Mouse (Mus musculus): ENCODE results near the gene Rbm7. TPM values are rescaled to one million over a fixed set of nuclear protein-coding genes. Genes with fewer than 3 reads are reported as not detected.

Gene Rbm7
- polyA plus RNA-seq, 1 experiment: 63.1 TPM

DNA sequence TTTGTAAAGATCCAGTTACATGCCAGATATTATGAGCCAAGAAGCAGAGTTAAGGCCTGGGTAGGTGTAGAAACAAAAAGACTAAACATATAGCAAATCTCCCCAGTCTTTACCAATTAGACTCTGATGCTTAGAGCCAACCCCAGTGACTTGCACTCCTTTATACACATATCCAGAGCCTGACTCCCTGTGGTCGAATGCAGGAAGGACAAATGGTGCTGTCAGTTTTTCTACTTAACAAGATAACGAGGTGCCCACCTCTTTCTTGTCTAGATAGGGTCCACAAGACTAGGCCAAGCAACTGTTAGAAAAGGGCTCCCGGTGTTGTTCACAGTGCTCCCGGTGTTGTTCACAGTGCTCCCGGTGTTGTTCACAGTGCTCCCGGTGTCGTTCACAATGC lies 6.1 kb upstream of the Rbm7 start:
- no peak for TF ChIP-seq GATA1 (IDR thresholded peaks at IDR 0.05; ENCODE audit: low read length)

DNA sequence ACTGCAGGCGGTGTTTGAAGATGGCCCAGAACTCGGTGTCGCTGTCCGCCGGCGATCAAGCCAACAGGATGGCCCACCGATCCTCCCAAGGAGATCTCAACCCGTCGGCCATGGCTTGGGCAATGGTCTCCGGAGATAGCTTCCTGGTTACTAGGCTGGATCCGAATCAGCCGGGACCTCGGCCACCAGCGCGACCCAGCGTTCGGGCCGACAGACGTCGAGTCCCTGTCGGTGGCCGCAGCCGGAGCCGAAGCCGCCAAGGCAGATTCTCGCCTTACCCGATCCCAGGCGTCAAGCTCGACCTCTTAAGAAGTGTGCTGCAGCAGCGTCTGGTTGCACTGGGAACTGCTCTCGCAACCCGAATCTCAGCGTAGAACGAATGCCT lies 441 bp upstream of the Rbm7 start:
- TF ChIP-seq GATA1 (IDR thresholded peaks at IDR 0.05; ENCODE audit: low read length): no peak

DNA sequence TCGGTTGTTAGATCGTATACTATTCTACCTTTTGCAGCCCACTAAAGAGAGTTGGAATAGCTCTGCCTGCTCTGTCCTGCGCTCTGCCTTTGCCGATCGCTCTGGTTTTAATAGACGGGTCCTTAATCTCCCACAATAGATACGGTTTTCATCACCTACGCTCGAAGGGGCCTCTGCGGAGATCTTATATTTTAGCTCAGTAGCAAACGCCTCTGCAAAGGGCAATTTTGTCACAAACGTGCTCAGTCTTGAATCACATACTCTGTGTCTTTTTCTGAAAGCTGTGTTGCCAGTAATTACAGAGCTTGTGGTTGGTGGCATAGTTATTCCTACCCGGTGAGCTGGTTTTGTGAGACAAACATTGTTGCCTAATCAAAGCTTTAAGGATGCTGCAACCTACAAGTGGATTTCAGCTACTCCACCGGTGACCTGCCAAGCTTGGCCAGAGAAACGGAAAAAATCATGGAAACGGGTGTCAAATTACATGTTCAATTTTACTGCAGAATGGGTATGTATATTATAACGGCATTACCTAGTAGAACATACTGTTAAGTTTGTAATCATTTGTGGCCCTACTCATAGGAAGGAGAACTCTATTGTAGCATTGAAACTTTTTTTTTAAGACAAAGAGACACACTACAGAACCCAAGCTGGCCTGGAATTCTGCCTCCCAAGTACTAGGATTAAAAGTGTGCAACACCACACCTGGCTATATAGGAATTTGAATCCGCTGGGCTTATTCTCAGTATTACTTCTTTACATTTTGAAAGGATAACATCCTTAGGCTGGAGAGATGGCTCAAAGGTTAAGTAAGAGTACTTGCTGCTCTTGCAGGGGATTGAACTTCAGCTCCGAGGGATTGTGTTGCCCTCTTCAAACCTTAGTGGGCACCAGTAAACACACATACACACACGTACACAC lies 13.6 kb downstream of the Rbm7 start:
- TF ChIP-seq GATA1 (IDR thresholded peaks at IDR 0.05; ENCODE audit: low read length): no peak

DNA sequence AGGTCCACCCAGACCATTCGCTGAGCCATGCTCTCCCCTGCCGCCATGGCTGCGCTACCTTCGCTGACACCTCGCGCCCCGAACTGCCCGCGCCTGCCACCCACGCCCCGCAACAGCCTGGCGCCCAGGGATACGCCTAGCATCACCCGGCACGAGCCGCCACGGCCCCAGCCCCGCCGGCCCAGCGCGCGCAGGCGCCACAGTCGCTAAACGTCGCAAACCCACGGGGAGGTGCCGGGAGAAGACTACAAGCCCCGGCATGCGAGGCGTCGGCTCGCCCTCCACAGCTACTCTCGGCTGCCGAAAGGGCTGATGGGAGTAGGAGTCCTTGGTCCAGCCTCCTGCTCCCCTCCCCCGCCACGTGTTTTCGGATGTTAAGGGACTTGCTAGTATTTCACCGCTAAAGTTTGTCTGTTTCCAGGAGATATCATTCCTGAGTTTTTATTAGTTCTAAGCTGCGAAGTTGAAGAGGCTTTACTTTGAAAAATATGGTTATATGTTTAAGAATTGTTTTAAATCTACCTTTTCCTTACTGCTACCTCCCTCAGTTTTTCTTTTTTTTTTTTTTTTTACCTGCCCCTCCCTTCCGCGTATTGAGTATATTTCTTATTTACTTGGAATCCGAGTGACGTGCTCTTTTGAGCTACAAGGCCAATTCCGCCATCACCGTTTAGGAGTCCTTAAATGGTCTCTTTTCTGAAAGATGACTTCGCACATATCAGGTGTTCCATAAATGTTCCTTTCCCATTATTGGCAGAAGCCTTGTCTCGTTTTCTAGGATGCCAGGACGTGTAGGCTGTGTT lies 14.5 kb downstream of the Rbm7 start, which contains the start of gene Rexo2:
Rexo2 (minus strand) TSS at position 213 of the 803 bp plus-strand sequence.
- TF ChIP-seq GATA1 (IDR thresholded peaks at IDR 0.05; ENCODE audit: low read length): no peak

DNA sequence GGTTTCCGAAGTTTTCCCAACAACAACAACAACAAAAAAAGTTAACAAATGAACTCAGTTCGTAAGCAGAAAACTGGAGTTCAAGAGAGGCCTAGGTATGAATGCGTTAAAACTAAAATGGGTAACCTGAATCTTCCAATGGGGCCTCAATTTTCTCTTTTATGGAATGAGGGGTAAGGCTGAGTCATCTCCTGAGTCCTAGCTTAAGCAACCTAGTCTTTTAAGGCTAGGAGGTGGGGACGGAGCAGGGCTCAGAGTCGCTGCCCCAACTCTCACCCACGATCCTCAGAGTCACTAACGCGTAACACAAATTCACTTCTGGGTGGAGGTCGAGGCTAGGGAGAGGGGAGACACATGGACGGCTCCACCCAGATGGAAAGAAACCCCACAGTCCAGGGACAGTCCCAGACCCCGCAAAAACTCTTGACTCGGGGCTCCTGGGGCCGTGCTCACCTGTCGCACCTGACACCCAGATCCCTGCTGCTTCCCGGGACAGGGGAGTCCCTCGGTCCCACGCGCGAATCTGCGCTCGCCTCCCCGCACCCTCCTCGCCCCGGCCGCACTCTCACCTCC lies 15.2 kb downstream of the Rbm7 start:
- TF ChIP-seq GATA1 (IDR thresholded peaks at IDR 0.05; ENCODE audit: low read length): no peak

DNA sequence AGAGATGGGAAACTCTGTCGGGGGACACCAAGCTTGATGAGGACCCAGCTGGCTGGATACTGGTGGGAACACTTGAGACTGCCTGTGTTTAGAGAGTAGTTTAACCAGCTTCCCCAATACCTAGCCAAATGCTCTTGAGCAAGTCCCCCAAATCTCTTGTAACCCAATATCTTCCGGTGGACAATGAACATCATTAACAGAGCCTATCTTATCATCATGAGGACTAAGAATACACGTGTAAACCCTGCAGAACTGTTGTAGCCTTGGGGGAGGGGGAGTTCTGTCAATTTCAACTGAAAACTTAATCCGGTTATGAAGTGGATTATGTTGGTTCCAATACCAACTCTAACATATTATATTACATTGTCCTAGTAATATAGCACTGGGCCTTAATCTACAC lies 16.3 kb downstream of the Rbm7 start:
- no peak for TF ChIP-seq GATA1 (IDR thresholded peaks at IDR 0.05; ENCODE audit: low read length)

DNA sequence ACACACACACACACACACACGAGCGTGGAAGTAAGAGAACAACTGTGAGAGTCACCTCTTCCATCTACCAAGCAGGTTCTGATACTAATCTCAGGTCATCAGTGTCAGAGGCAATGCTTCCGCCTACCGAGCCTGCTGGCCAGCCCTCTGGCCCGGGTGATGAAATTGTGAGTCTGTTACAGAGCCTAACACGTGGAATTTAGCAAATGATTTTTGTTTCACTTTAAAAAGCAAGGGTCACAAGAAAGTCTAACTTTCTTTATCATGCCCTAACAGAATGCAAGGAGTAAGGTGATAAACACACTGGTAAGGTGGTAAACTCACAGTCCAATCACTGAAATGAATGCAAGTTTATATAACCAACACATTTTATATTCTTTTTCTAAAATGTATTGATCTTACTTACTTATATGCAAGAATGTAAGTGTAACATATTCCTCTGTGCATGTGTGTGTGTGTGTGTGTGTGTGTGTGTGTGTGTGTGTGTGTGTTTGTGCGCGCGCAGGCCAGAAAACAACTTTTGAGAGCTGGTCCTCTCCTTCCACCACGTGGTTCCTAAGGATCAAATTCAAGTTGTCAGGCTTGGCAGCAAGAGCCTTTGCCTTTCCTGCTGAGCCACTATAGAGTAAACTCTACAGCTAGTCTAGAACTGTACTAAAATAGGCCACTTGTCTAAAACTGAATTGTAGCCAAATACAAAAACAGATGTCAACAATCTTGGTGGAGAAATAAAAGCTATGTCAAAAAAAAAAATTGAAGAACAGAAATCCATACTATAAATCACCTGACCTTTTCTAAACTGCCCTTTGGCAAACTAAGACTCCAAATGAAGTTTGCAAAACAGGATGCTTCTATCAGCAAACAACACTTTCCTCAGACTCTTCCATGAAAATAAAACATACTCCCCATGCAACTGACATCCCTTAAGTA lies 18.6 kb downstream of the Rbm7 start:
- no peak for TF ChIP-seq GATA1 (IDR thresholded peaks at IDR 0.05; ENCODE audit: low read length)

DNA sequence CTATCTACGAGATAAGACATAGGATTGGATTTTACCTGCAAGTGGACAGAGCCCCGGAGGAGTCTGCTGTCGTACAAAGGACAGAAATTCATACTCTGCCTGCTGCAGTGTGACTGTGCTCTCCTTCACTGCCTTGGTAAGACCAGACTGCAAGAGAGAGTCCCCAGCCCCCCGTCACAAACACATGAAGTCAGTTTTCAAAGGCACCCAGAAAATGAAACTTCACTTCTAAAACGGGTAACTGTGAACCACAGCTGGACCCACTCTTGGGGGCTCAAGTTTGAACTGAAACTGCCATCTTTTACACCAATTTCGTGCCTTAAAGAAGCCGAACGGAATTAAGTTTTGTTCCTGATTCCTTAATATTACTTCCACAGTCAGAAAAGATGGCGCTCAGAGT lies 20.7 kb downstream of the Rbm7 start:
- TF ChIP-seq GATA1 (IDR thresholded peaks at IDR 0.05; ENCODE audit: low read length): no peak

DNA sequence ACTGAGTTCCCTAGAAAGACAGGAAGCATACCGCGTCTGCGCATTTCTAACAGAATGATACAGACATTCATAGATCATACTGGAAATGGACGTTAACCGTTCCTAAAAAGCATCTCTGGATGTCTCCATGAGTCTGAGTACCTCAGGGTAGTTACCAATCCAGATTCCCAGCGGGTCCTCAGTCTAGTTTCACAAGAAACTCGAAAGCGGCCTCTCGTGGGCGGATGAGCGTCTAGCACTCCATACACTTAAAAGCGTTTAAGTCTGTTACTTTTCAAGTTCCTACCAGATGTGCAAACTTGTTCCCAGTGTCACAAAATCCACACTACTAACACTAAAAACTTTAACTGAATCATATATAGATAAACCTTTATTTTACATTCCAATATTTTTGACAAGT lies 22.0 kb downstream of the Rbm7 start:
- no peak for TF ChIP-seq GATA1 (IDR thresholded peaks at IDR 0.05; ENCODE audit: low read length)

DNA sequence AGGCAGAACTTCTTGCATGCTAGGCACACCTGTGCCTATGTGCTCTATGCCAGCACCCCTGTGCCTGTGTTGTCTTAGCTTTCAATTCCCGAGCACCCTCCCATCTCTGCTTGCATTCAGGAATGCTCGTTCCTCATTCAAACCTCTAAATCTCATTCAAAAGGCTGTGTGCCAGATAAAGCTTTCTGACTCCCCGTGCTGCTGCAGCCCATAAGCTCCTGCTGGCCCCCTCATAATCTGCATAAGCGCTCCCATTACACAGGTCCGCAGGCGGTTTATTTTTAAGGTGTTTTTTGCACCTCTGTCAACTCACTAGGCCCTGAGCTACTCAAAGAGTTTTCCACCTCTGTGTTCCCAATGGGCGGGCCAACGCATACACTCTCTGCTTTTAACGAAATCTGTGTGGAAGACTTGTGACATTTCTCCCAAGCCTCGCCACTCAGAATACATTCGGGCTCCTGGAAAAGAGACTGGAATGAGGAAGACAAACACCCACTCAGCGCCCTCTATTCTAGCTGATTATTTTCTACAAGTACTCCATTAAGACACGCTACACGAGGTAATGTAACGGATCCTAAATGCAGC lies 22.6 kb downstream of the Rbm7 start:
- TF ChIP-seq GATA1 (IDR thresholded peaks at IDR 0.05; ENCODE audit: low read length): no peak

DNA sequence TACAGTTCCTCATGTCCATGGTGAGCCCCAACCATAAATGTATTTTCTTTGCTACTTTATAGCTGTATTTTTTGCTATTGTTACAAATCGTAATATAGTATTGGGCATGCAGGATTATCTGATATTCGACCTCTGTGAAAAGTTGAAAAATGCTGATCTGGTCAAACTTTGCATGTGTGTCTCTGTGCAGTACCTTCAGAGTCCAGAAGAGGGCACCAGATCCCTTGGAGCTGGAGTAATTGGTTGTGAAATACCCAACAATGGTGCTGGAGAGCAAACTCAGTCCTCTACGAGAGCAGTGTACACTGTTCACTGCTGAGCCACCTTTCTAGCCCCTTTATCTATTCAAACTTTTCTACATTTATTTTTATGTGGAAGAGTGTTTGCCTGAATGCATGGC lies 28.3 kb downstream of the Rbm7 start:
- TF ChIP-seq GATA1 (IDR thresholded peaks at IDR 0.05; ENCODE audit: low read length): no peak

DNA sequence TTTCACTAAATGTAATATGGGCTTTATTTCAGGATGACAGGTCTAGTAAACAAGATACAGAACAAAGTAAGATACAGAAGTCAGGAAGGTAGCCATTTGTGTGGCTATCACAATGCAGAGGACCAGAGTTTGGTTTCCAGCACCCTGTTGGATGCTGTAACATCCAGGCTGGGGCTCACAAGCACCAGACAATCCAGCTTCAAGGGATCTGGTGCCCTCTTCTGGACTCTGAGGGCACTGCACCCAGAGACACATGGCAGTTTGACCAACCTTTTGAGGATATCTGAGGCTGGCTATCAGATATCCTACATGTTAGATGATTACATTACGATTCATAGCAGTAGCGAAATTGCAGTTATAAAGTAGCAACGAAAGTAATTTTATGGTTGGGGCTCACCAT lies 29.4 kb downstream of the Rbm7 start:
- TF ChIP-seq GATA1 (IDR thresholded peaks at IDR 0.05; ENCODE audit: low read length): no peak

DNA sequence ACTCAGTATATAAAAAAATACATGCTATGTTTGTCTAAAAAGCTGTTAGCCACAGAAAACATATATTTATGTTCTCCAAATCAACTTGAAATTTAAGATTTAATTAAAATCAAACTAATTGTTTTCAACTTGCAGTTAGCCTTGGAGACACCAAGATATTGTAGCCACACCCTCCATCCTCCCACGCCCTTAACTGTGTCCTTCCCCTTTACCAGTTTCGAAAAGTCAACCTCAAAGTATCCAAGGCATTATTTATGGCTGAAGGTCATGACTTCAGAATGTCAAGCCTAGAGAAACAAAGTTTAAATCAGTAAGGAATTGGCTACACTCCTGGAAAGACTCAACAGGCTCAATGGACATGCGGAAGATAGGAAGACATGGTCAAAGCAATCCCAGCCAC lies 33.6 kb downstream of the Rbm7 start:
- no peak for TF ChIP-seq GATA1 (IDR thresholded peaks at IDR 0.05; ENCODE audit: low read length)

DNA sequence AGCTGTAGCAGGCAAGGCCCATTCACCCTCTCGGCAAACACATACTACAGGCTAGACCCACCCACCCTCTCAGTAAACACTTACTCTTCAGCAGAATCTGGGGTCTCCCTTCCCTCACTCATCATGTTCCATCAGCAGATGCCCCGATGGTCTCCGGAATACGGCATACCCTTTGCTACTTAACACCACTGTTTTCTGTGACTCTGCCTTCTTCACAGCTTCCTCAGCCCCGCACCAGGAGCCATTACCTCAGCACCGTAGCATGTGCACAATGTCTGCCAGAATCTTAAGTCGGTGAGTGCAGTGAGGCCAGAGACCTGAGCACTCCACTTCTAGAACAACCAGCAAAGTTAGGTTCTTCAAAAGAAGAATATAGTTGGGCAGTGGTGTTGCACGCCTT lies 34.4 kb downstream of the Rbm7 start:
- no peak for TF ChIP-seq GATA1 (IDR thresholded peaks at IDR 0.05; ENCODE audit: low read length)

DNA sequence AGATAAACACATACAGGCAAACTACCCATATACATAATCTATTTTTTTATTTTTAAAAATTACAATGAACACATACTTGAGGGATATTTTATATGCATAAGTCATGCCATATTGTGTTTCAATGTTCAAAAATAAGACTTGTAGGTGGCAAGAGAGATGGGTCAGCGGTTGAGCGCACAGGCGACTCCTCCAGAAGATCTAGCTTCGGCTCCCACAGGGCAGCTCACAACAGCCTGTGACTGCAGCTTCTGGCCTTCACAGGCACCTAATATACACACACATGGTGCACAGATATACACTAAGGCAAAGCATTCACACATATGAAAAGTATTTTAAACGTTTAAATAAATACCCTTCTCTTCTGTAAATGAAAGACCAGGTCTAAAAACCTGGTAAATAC lies 35.7 kb downstream of the Rbm7 start:
- TF ChIP-seq GATA1 (IDR thresholded peaks at IDR 0.05; ENCODE audit: low read length): no peak

Data from G1E-ER4 (cell line).